ENCODE assay signal across 16 mouse cellular contexts in the genomic region with DNA sequence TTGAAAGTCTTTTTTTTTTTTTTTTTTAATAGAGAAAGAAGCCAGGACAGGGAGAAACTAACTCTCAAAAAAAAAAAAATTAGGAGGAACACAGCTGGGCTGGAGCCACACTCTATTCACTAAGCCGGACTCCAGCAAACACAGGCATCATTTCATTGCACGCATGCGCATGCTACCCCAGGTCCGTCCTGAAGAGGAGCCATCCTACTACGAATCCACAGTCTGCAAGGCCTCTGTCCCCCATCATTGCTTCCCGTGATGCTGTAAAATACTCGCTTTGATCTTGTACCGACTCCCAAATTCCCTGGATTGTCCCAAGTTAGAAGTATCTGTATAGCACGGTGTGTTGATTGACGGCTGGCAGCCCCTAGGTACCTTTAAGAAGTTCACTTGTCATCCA.
DNase-seq lines count a peak whose midpoint lies in the region; TF ChIP-seq lines count a peak whose summit lies in the region.
"Had no signal": no experiment of that assay in that cellular context is flagged by ENCODE, and none has a peak within 500 bp of the region (broad histone marks: within the 10 kb centered on the region; RNA-seq: fewer than 3 reads in every experiment).

No protein-coding gene starts in this region.

- no peaks in the 10 kb centered on the region for H3K79me2 ChIP-seq in heart, adult 2 months (replicated peaks; ENCODE audit: control insufficient read depth, insufficient read depth, low read length)

- H3K4me1 ChIP-seq in heart, adult 2 months (ENCODE audit: control insufficient read depth, insufficient read depth, low read length): no peaks in the 10 kb centered on the region
- H3K4me1 ChIP-seq in thymus, adult 2 months (replicated peaks; ENCODE audit: control insufficient read depth, insufficient read depth, low read length): no peaks in the 10 kb centered on the region
- H3K4me1 ChIP-seq: heart, embryonic 13.5 days; neural tube, embryonic 12.5 days had no signal

- 0 out of 2 replicates have a peak, but pooled peaks have one; percentile 16 for TF ChIP-seq CTCF in heart, adult 2 months (IDR thresholded peaks at IDR 0.05)
- TF ChIP-seq CTCF in layer of hippocampus, adult 2 months (conservative IDR thresholded peaks at IDR 0.05): peak; percentile 60
- no peak for TF ChIP-seq CTCF in thymus, adult 2 months (IDR thresholded peaks at IDR 0.05; ENCODE audit: borderline replicate concordance, control insufficient read depth, extremely low read depth, insufficient read depth, low read length, poor library complexity)

- intact Hi-C loops in heart, adult 2 months (cut with DNase I): no loop called here

- no peaks in the 10 kb centered on the region for H3K36me3 ChIP-seq in heart, adult 2 months (ENCODE audit: control insufficient read depth, insufficient read depth, low read length)
- no peaks in the 10 kb centered on the region for H3K36me3 ChIP-seq in thymus, adult 2 months (ENCODE audit: control insufficient read depth, insufficient read depth, low read length)
- H3K36me3 ChIP-seq: heart, embryonic 13.5 days; limb, embryonic 12.5 days; neural tube, embryonic 12.5 days had no signal

- WGBS in heart, adult 2 months: 78% methylated on average over 10 of the region's 10 CpGs
- WGBS in thymus, adult 2 months: 86% methylated on average over 10 of the region's 10 CpGs

- H3K27ac ChIP-seq in heart, adult 2 months: no peak overlapping the region
- H3K27ac ChIP-seq in layer of hippocampus, adult 2 months: 0 out of 2 replicates have a peak overlapping the region, but pooled peaks have one; percentile 37
- H3K27ac ChIP-seq in thymus, adult 2 months (ENCODE audit: control insufficient read depth, insufficient read depth, low read length): no peak overlapping the region
- H3K27ac ChIP-seq: gastrocnemius, adult 2 months; heart, embryonic 13.5 days; hindbrain, embryonic 14.5 days; limb, embryonic 12.5 days; liver, embryonic 14.5 days; neural tube, embryonic 12.5 days had no signal

- no peaks in the 10 kb centered on the region for H3K27me3 ChIP-seq in heart, adult 2 months (ENCODE audit: control insufficient read depth, insufficient read depth, low read length)
- no peaks in the 10 kb centered on the region for H3K27me3 ChIP-seq in thymus, adult 2 months (ENCODE audit: control insufficient read depth, insufficient read depth, low read length)
- H3K27me3 ChIP-seq: heart, embryonic 13.5 days; limb, embryonic 12.5 days; neural tube, embryonic 12.5 days had no signal

- no peak for DNase-seq in heart, adult 2 months
- no peak for DNase-seq in heart, adult 18-20 months
- DNase-seq in layer of hippocampus, adult 2 months (ENCODE audit: low spot score in 2 of 2): peak in 1 of 2 experiments; percentile 31
- no peak for DNase-seq in layer of hippocampus, adult 9-10 months (ENCODE audit: low spot score)
- DNase-seq in thymus, postnatal 14 days: peak; percentile 22
- no peak for DNase-seq in thymus, adult 2 months
- no peak for DNase-seq in MN1 (ENCODE audit: low spot score)
- DNase-seq: adrenal gland, postnatal 10 days; gastrocnemius, adult 2 months; kidney, adult 2 months; right cerebral cortex, postnatal 25 days had no signal

- TF ChIP-seq EP300 in heart, adult 2 months (IDR thresholded peaks at IDR 0.05; ENCODE audit: insufficient read depth, low read depth, low read length): no peak

- H3K4me3 ChIP-seq in heart, adult 2 months: no peak overlapping the region
- H3K4me3 ChIP-seq in layer of hippocampus, adult 2 months: no peak overlapping the region
- H3K4me3 ChIP-seq in thymus, adult 2 months (ENCODE audit: control insufficient read depth, insufficient read depth, low read length): no peak overlapping the region
- H3K4me3 ChIP-seq: gastrocnemius, adult 2 months; heart, embryonic 13.5 days; limb, embryonic 12.5 days; neural tube, embryonic 12.5 days had no signal

- H3K9ac ChIP-seq in heart, adult 2 months (ENCODE audit: low read depth, low read length): no peak overlapping the region
- H3K9ac ChIP-seq: heart, embryonic 13.5 days; hindbrain, embryonic 14.5 days; limb, embryonic 12.5 days; liver, embryonic 14.5 days; neural tube, embryonic 12.5 days had no signal

- TF ChIP-seq POLR2A in heart, adult 2 months (IDR thresholded peaks at IDR 0.05; ENCODE audit: insufficient read depth, low read depth, low read length): no peak
- TF ChIP-seq POLR2A in thymus, adult 2 months (IDR thresholded peaks at IDR 0.05; ENCODE audit: control insufficient read depth, extremely low read depth, insufficient read depth, low read length, poor library complexity): no peak
